Mouse (Mus musculus) G1E (cell line): Measurements from ENCODE around the gene Gm5640. TPM values are rescaled to one million over a fixed set of nuclear protein-coding genes. Genes with fewer than 3 reads are reported as not detected.
"Not testable (repeated sequence)": the region's sequence is repeated elsewhere in the genome, so short reads cannot be mapped to it uniquely, and the experiment has no call there.

ENCODE experiments used
- ATAC-seq: 2 replicates; pipeline ENCODE4 v1.8.0; 2016; ENCODE audit warnings: mild to moderate bottlenecking; ENCODE audit not compliant: insufficient number of reproducible peaks, poor library complexity, low FRiP score, severe bottlenecking; ENCODE audit errors: extremely low read depth
- DNase-seq: peaks from one replicate; pipeline ENCODE4 v3.0.0; 2012; ENCODE audit warnings: low spot score
- H3K27me3 ChIP-seq: 2 replicates; pipeline ENCODE4 v1.6.1; 2012; ENCODE audit warnings: mild to moderate bottlenecking, low read length, inconsistent platforms; ENCODE audit not compliant: insufficient read depth
- H3K36me3 ChIP-seq: replicated peaks from 2 replicates; pipeline ENCODE3; 2012; ENCODE audit warnings: mild to moderate bottlenecking, inconsistent platforms
- H3K4me1 ChIP-seq: 2 replicates; pipeline ENCODE4 v1.6.1; 2012; ENCODE audit warnings: low read depth, low read length, inconsistent platforms, mixed read lengths; ENCODE audit not compliant: insufficient read depth
- H3K4me3 ChIP-seq: 2 replicates; pipeline ENCODE4 v1.5.1; 2012; ENCODE audit warnings: low read depth, mild to moderate bottlenecking, inconsistent platforms, low read length, moderate library complexity, mixed read lengths
- H3K9me3 ChIP-seq: replicated peaks from 2 replicates; pipeline ENCODE4 v1.6.1; 2012; ENCODE audit warnings: inconsistent platforms
- GATA1 ChIP-seq: IDR thresholded peaks from 2 replicates; pipeline ENCODE4 v1.6.1; 2012; ENCODE audit warnings: borderline replicate concordance, low read length, inconsistent platforms, mixed read lengths
- polyA plus RNA-seq: library from polyadenylated mRNA; stranded (reverse); fragments of >175 nt; gene quantifications from 2 replicates; pipeline ENCODE4 v1.2.3, GENCODE M21; 2012
- total RNA-seq, 2 experiments: library from RNA; stranded (forward) in 1 of 2; stranded (reverse) in 1 of 2; fragments of 200-1000 nt in 1 of 2; fragments of >200 nt in 1 of 2; fragmentation: Nextera tagmentation in 1 of 2; gene quantifications; 2 replicates each; pipeline ENCODE4 v1.2.3; 2014 to 2017

The Gm5640 gene
- total RNA-seq (2014; fragmentation: Nextera tagmentation) (not detected in 2 replicates), total RNA-seq (2017) (0.05 TPM in 1 of 2 replicates, not detected in the other), polyA plus RNA-seq (not detected in 2 replicates)

DNA sequence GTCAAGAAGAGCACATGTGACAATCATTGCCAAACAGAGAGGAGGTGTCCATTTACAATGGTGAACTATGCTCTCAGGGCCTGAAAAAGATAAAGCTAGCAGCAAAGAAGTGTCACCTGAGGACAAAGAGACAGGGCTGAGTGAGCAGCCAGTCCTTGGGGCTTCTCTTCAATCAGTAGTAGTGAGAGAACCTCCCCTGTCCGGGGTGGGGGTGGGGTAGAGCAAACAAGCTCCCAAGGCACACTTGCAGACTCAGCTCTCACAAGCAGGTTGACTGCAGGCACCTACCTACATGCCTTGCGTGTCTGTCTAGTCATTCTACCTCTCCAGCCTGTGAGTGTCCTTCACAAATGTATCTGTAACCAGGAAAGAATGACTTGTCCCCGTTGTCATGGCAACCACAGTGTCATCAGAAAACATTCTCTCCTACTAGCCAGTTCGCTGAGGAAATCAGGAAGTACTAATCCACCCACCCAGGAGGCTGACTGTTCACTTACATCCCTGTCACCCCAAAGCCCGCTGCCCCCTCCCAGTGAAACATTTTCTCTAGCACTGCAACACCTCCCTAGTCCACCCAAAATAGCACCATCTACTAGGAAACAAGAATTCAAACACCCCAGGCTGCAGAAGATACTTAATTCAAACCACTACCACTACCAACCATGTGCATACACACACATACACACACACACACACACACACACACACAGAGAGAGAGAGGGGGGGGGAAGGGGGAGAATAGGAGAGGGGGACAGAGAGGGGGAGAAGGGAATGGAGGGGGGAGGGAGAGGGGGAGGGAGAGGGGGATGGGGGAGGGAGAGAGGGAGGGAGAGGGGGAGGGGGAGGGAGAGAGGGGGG lies at the start of gene Gm5640:
Gene Gm5640, minus strand, starts transcription at position 170 of the 858 bp plus-strand sequence.
- H3K9me3 ChIP-seq, ATAC-seq, H3K27me3 ChIP-seq, H3K4me3 ChIP-seq, H3K36me3 ChIP-seq, DNase-seq, H3K4me1 ChIP-seq: not testable (repeated sequence)

DNA sequence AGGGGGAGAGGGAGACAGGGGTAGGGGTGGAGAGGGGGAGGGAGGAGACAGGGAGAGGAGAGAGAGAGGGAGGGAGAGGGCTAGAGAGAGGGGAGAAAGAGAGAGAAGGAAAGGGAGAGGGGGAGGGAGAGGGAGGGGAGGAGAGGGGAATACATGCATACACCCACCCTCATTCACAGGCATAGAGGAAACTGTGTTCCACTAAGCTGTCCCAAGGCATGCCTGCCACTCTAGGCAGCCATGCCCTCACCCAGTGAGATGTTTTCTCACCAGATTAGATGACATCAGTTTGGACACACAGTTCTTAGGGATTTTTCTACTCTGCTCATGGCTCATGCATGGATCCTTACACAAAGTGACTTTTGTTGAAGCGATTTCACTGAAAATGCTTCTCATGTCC lies 958 bp upstream of the Gm5640 start:
- H3K27me3 ChIP-seq, H3K36me3 ChIP-seq, ATAC-seq, DNase-seq, H3K9me3 ChIP-seq, H3K4me3 ChIP-seq, H3K4me1 ChIP-seq: not testable (repeated sequence)

DNA sequence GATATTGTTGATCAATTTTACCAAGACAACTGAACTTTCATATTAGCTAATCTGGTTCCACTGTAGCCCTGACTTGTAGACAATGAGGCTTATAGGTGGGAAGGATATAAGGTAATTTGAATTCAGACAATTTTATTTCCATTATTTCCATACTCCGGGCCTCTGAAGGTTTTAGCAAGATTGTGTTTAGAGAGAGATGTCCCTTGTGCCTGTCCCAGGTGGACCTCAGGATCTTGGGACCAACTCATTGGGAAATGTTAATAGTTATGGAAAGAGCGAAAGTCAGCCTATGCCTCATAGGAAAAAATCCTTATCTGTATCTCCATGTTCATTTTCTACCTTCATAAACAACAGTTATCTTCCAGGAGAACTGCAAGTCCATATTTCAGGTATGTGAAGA lies 53.1 kb downstream of the Gm5640 start, which contains the start of gene Olfr1325:
Gene Olfr1325, plus strand, starts transcription at position 301 of the 400 bp plus-strand sequence.
- Histone ChIP-seq H3K36me3 (no peaks in the 10 kb centered on the region), H3K9me3 (no peaks in the 10 kb centered on the region), H3K27me3 (no peaks in the 10 kb centered on the region), H3K4me1 (no peaks in the 10 kb centered on the region), H3K4me3 (no peak within 1 kb of the TSS)
- ATAC-seq, result no peak
- TF ChIP-seq GATA1, result no peak
- DNase-seq, result no peak

Other genes with a start within 250 kb of the Gm5640 start
- gene G6pdx, start 216.4 kb downstream of the Gm5640 start, total RNA-seq (2014; fragmentation: Nextera tagmentation), result 61.5 and 65.0 TPM in 2 replicates
- 40.2 and 40.7 TPM in 2 replicates for gene G6pdx, start 216.4 kb downstream of the Gm5640 start, total RNA-seq (2017)
- 6.8 and 13.7 TPM in 2 replicates for gene G6pdx, start 216.4 kb downstream of the Gm5640 start, polyA plus RNA-seq
- gene Gm6880, start 164.2 kb downstream of the Gm5640 start, total RNA-seq (2014; fragmentation: Nextera tagmentation), result not detected in 2 replicates
- not detected in 2 replicates for gene Gm6880, start 164.2 kb downstream of the Gm5640 start, total RNA-seq (2017)
- not detected in 2 replicates for gene Gm6880, start 164.2 kb downstream of the Gm5640 start, polyA plus RNA-seq
- not detected in 2 replicates for gene Olfr1326-ps1, start 70.7 kb downstream of the Gm5640 start, total RNA-seq (2014; fragmentation: Nextera tagmentation)
- 0.05 and 0.06 TPM in 2 replicates for gene Olfr1326-ps1, start 70.7 kb downstream of the Gm5640 start, total RNA-seq (2017)
- not detected in 2 replicates for gene Olfr1326-ps1, start 70.7 kb downstream of the Gm5640 start, polyA plus RNA-seq
- gene Olfr1325, start 53.0 kb downstream of the Gm5640 start, total RNA-seq (2014; fragmentation: Nextera tagmentation), result not detected in 2 replicates
- 0.05 and 0.06 TPM in 2 replicates for gene Olfr1325, start 53.0 kb downstream of the Gm5640 start, total RNA-seq (2017)
- not detected in 2 replicates for gene Olfr1325, start 53.0 kb downstream of the Gm5640 start, polyA plus RNA-seq
- not detected in 2 replicates for gene Gm6890, start 95.3 kb upstream of the Gm5640 start, total RNA-seq (2014; fragmentation: Nextera tagmentation)
- not detected in 2 replicates for gene Gm6890, start 95.3 kb upstream of the Gm5640 start, total RNA-seq (2017)
- not detected in 2 replicates for gene Gm6890, start 95.3 kb upstream of the Gm5640 start, polyA plus RNA-seq
- gene Gm5936, start 191.6 kb upstream of the Gm5640 start, total RNA-seq (2014; fragmentation: Nextera tagmentation), result not detected in 2 replicates
- gene Gm5936, start 191.6 kb upstream of the Gm5640 start, total RNA-seq (2017), result not detected in 2 replicates
- gene Gm5936, start 191.6 kb upstream of the Gm5640 start, polyA plus RNA-seq, result not detected in 2 replicates